Mouse (Mus musculus) erythroid progenitor cell, adult 5-6 weeks (primary cell): ENCODE data around the gene Chrna1. TPM values are rescaled to one million over a fixed set of nuclear protein-coding genes. Genes with fewer than 3 reads are reported as not detected.
A peak's percentile ranks its signal among the peaks of the same experiment; 100 is the strongest.

ENCODE experiments used
- ATAC-seq: replicated peaks from 2 replicates; pipeline ENCODE4 v1.8.0; 2016; ENCODE audit warnings: moderate number of reproducible peaks, mild to moderate bottlenecking, moderate TSS enrichment, inconsistent platforms; ENCODE audit not compliant: poor library complexity, low FRiP score, severe bottlenecking
- total RNA-seq, 2 experiments: library from RNA; stranded (forward) in 1 of 2; stranded (reverse) in 1 of 2; fragments of 150-400 nt in 1 of 2; fragments of 186-747, 209-891 nt in 1 of 2; gene quantifications; 2 replicates each; pipeline versions ENCODE4 v1.2.3 to v1.2.4; 2015 to 2017; ENCODE audit warnings: low replicate concordance in 2 of 2

Gene Chrna1
- total RNA-seq, 2 experiments from 2014 or later = 0.84 TPM; not detected in 1

DNA sequence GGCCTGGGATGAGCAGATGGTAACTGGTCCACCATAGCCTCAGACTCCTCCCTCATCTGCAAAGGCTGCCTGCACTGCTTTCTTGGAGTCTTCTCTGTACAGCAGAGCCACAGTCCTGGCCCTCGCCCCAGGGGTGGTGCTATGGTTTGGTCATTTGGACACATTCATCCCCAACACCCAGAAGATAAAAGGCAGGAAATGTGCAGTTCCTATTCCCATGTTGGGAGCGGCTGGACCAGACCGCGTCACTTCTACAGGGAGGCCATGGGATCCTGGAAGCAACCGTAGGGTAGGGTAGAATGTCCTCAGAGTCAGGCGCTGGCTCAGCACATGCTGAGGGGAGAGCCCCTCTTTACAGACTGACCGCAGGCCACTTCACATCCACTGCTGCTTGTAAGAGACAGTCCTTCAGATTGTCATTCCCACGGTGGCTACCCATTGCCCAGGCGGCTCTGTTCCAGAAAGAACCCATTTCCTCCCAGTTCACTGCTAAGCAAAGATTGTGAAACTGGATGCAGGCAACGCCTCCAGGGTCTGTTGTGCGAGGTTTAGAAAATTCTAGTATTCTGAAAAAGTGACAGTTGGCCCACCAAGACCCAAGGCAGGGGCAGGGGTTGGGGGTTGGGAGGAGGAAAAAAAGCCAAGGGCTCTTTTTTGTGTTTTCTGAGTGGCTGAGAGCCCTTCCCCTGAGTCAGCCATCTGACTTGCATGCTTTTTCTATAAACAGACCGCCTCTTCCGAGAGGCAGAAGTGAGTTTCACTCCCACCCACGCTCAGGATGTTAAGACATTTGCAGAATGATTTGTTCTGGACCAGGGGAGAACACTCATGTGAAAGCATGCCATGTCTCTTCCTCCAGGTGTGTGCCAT is 12.3 kb upstream of the Chrna1 start:
- no peak for ATAC-seq

DNA sequence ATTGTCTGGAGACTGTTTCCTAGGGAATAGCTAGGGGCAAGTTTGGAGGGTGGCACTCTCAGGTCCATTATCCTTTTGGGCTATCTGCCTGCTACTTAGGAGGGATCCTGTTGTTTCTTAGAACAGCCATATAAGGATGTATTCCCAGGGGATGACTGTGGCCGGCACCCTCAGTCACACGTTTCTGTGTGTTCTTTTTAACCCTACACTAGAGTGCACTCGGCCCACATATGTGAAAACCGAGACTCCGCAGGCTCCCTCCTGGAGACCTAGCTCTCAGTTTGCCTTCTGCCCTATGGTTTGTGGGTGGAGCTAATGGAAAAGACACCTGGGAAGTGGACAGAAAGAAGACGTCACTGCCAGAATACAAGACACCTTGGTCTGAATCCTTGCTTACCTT is 11.1 kb upstream of the Chrna1 start:
- ATAC-seq = no peak

DNA sequence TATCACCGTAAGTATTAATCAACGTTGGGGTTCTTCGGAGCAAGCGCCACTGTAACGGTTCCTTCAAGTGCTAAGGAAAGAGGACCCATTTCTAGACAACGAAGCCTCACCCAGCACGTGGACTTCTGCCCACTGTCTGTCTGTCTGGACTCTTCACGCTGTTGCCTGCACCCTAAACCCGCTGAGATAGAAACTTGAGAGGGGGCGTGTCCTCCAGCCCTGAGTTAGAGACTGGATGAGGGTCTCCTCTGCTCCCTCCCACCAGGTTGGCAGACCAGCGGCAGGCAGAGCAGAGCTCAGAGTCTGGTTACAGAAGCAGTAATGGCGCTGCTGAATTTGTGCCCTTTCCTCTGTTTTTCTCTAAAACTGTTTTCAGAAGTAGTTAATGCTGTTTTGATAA is 10.0 kb upstream of the Chrna1 start:
- ATAC-seq = no peak

DNA sequence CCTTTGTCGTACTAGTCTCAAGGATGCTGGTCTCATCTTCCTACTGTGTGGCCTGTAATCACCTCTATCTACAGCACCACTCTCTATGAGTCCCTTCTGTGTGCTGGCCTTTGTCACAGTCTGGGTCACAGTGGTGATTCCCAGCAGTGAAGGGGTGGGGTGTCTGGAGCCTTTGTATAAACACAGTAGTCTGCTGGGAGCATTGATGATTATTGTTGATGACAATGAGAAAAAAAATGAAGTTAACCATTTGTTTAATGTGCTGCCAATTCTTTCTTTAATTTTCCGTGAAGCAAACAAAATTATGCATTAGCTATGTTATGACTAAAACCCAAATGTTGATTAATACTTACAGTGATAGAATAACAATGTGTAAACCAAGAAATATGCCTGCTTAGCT is 8.8 kb upstream of the Chrna1 start:
- no peak for ATAC-seq

DNA sequence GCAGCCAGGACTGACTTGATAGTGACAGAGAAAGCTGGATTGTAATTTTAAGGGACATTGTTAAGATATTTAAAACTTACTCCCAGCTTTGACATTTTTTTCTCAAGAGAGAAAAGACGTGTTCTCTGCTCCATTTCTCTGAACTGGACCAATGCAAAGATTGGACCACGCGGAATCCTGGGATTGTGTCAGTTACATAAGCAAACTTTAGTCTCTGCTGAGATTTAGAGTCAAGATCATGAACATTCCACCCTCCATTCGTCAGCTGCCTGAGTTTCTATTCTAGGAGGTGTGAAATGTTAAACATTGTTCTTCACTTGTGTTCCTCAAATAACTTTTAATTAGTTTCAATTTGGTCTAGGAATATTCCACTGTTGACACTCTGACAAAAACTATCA is 7.0 kb upstream of the Chrna1 start:
- no peak for ATAC-seq

DNA sequence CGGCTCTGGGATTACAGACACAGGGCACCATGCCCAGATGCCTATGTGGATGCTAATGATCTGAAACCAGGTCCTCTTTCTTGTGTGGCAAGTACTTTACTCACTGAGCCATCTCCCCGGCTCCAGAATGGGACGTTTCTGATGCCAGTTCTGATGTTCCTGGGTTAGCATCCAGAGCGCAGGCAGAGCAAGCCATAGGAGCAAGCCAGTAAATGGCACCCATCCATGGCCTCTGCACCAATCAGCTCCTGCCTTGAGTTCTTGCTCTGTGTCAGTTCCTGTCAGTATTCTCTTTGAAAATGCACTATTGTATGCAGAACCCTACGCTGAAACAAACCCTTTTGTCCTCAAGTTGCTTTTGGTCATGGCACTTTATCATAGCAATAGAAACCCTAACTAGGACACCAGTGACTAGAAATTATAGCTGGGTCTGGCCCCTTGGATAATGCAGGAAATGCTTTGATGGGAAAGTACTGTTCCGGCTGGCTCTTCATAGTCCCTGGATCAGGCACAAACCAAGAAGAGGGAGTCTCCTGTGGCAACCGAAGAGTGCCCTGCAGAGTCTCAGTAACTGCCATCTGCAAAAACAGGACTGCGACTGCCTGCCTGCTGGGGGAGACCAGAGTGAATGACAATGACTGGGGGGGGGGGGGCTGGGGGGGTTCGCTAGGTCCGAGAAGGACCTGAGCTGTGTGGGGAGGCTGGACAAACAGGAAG is 6.4 kb upstream of the Chrna1 start:
- ATAC-seq = no peak

DNA sequence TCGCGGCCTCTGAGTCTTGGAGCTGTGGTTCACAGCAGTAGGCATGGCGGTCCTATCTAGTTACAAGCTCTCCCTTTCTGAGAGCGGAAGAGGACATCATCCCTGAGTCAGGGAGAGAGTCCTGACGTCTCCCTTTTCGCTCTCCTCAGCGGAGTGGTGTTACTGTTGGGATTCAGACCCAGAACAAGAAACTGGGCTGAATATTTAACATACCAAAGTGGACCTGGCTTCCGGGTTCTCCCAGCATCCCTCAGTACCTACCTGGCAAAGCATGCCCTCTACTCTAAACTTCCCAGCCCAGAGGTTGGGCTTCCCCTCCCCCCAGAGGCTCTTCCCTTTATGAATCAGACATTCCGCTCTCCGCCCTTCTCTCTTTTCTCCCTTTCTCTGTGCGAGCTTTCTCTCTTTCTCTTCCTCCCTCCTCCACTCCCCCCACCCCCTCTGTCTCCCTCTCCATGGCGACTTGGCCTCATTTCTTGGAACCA is 5.3 kb upstream of the Chrna1 start:
- ATAC-seq = no peak

DNA sequence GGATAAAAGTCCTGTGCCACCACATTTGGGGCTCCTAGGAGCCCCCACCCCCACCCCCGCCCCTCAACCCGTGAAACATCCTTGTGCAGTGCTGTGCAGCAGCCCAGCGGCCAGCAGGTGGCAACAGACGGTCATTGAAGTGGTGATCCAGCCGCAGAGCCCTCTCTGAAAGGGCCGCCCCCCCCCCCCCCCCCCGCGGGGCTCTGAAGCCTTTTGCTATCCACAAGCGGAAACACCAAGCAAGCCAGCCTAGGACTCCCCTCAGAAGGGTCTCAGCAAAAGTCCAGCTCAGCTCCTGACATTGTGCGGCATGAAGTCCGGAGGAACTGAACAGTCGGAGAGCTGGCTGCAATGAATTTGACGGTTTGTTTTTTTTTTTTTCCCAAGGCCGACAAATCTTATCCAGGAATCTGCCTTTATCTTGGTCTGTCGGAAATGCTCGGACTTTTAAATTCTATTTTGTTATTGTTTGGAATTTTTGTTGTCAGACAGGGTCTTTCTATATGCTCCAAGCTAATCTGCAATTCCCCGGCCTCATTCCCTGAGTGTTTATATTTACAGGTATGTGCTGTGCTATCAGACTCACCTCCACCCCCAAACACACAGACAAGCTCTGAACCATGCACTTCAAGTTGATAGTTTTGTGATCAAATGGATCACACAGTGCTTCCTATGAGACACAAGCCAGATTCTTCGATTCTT is 4.7 kb upstream of the Chrna1 start:
- ATAC-seq = no peak

DNA sequence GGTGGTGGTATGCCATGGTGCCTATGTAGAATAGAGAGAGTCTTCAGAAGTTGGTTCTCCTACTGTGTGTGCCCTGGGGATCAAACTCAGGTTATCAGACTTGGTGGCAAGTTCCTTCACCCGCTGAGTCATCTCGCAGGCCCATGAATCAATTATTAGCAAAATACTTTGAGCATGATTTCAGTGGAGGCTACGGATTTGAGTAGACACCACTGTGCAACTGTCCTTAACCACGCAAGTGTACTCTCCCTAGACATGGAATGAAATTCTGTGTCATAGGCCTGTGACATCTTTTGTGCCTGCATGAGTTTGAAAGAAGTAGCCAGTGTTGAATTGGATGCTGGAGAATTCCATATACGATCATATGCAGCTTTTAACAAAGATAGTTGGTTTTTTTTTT is 582 bp upstream of the Chrna1 start:
- ATAC-seq = no peak

DNA sequence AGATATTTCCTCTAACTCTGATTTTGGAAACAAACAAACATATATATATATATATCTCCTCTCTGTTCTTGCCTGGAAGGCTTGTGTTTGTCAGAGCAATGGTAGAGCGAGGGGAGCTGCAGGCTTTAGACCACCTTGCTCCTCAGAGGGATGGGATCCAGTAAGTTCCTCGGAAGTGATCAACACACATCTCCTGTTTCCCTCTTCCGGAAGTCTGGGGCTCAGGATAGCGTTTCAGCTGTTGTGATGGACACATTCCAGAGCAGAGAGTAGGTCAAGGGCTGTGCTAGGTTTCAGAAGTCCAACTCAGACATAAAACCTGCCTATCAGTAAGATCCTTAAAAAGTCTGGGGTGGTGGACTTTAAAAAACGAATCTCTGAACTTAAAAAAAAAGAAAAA is 970 bp downstream of the Chrna1 start:
- ATAC-seq = no peak

DNA sequence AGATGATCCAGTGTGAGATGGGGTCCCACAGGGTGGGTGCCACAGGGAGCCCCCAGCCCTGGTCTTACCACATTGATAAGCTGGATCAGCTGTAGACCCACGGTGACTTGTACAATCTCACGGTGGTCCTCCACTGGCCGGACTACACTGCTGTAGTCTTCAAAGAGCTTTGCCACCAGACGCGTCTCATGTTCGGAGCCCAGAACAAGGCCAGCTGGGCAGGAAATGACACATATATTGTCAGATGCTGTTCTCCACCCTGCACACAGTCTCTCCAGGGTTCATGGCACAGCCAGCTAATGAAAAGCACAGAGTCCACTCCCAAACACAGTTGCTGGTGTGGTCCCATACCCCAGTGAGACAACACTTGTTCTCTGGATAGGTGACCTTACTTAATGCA is 5.7 kb downstream of the Chrna1 start:
- ATAC-seq = no peak

DNA sequence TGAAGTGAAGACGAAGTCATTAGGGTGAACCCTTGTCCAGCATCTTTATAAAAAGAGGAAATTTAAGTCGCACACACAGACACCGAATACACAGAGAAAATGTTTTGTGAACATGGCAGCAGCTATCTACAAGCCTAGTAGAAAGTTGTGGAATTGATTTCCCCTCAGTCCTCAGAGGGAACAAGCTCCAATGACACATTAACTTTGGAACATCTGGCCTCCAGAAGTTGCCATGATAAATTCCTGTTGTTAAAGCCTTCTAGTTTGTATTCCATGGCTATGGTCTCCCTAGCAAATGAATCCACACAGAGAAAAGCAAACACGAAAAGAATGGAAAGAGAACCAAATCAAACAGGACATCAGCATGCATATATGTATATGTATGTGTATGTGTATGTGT is 6.6 kb downstream of the Chrna1 start:
- ATAC-seq = no peak

DNA sequence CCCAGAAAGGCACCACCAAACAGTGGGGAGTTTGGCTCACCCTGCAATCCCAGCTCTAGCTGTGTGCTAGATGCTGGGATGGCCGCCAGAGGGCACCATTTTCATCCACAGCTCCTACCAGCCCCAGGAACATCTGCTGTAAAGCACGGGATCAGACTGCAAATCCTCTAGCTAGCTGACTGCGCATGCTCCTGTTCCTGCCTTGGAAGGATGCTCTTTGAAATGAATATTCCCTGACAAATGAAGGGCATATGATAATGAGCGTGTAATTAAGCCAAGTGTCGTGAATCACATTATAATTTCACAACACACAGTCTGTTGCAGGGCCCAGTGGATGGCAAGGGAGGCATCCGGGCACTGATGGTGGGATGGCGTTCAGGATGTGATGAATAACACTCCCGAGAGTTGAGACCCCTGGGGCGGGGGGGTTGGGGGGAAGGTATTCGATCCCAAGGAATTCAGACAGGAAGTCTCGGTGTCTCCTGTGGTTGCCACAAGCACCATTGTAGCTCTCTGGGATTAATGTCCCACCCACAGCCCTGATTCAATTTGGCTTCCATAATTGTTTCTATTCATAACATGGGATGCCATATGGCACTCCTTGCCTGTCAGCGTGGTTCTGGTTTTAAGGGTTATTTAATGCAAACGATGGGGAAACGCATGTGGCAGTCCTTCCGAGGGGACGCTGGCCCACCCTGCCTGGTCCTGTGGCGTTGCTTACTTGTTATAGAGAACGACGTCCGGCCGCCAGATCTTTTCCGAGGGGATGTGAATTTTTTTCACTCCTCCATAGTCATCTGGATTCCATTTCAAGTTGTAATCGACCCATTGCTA is 7.4 kb downstream of the Chrna1 start:
- ATAC-seq = peak; percentile 60

DNA sequence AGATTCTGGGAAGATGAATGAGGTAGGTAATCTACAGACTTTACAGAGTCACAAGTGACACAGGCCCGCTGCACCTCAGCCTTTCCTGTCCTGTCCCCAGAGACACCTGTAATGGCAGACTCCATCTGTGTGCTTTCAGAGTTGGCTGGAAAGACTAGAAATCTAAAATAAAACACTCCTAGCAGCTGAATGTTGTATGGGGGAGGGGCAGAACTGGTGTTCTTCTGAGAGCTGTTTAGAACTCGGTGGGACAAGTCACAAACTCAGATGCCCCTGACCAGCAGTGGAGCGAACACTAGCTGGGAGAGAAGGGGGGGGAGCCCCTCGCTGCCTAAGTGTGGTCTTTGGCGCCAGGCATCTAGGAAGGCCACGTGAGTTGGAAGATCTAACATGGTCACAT is 8.2 kb downstream of the Chrna1 start:
- ATAC-seq = no peak

DNA sequence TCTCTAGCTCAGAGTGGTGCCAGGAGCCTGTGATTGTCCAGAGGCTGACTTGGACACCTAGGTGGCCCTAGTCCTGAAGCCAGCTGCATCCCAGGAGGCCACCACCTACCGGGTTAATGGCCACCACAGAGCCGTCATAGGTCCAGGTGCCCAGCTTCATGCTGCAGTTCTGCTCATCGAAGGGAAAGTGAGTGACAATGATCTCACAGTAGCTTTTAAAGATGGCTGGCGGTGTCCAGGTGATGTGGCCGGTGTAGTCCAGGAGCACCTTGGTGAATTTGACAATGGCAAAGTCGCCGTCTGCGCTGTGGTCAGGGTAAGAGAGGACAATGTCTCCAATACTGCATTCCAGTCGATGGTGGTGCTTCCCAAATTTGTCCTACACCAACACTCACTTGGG is 8.8 kb downstream of the Chrna1 start:
- ATAC-seq = no peak

DNA sequence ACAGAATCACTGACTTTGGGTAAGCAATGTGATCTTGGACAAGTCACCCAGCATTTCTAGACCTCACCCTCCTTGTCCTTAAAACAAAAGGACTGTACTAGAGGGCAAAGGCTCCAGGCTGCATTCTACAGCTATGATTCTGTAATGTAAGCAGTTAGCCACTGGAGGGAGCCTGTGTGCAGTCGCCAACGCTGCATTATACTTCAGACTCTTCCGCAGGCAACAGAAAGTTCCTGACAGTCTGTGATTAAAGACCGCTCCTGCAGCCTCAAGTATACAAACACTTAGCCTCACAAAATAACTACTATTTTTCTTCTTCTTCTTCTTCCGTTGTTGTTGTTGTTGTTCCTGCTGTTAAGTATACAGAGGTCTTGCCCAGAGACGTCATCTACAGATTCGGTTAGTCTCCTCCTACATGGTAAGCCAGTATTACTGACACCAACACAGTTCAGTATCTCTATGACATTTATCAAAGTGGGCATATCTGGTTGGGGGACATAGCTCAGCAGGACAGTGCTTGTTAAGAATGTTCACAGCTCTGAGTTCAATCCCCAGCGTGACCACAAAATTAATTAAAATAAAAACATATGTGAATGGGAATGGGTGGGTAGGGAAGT is 13.0 kb downstream of the Chrna1 start:
- ATAC-seq = peak; percentile 74; the same call in 1 of the 2 replicates

DNA sequence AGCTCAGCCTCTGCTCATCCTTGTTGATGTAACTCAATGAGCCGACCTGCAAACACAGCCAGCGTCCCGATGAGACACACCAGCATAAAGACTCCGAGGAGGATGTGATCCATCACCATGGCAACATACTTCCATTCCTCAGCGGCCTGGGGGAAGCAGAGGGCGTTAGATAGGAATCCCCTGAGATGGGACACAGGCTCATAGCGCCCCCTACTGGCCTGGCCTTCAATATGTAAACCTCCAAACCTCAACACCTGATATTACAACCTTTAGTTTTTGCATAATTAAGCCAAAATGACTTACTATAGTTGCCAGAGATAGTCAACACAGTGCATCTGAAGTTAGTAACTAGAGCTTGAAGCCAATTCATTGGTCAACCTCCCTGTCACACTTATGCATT is 14.0 kb downstream of the Chrna1 start:
- ATAC-seq = no peak

DNA sequence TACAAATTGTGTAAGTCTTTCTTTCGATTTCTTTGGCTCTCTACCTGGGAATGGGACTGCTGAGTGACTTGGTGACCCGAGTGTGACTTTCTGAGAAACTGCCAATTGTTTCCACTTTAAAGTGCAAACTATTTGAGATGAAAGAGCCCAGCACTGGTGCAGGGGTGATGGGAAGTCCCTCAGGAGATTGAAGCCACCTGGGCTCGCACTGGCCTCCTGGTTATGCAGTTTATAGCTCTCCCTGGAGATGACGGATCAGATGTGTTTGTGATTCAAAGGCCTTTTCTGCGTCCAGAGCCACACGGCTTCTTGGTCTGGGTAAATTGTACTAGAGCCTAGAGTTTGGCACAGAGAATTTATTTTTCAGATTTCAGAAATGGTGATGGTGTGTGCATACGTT is 16.4 kb downstream of the Chrna1 start:
- no peak for ATAC-seq

DNA sequence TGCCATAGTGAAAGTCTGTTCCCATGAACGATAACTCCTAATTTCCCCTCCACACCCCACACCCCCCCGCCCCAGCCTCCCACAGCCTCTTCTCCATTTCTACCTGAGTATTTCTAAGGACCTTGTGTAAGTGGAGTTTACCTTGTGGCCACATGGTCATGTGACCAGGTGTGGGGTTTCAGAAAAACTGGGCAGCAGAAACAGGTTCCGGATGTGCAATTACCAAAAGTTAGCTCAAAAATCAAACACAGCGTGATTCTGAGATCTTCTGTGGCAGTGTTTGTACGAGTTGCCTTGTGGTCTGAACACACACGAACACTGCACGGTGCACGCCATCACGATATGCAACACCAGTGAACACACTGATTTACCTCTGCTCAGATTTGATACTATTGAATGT is 17.5 kb downstream of the Chrna1 start:
- no peak for ATAC-seq
